Mouse (Mus musculus) MEL (cell line): ENCODE measurements at regions not wholly inside any gene's neighbourhood (a gene's known extent, or its start where the extent isn't known, plus 50 kb on each side); places are given as distances from the start of the nearest gene placed in this dataset.

Experiments used
- CHD2 ChIP-seq: IDR thresholded peaks from 2 replicates; pipeline ENCODE4 v1.6.1; 2011; ENCODE audit warnings: low read length, improper control_type of control experiment
- CTCF ChIP-seq, 3 experiments: IDR thresholded peaks in 2 of 3; conservative IDR thresholded peaks in 1 of 3; 2 replicates each; pipeline ENCODE4 v1.5.1; 2011 to 2012; ENCODE audit warnings: low read length in 3 of 3, low read depth in 2 of 3, mild to moderate bottlenecking in 2 of 3, improper control_type of control experiment in 1 of 3, inconsistent platforms in 1 of 3, mixed read lengths in 1 of 3, moderate library complexity in 1 of 3; ENCODE audit not compliant: control insufficient read depth in 1 of 3, insufficient read depth in 1 of 3, poor library complexity in 1 of 3, severe bottlenecking in 1 of 3
- E2F4 ChIP-seq: IDR thresholded peaks from 2 replicates; pipeline ENCODE4 v1.6.1; 2011; ENCODE audit warnings: low read depth, low read length, improper control_type of control experiment, borderline replicate concordance
- ELF1 ChIP-seq: IDR thresholded peaks from 2 replicates; pipeline ENCODE4 v1.6.1; 2014; ENCODE audit warnings: low read depth, mild to moderate bottlenecking, inconsistent platforms, low read length, improper control_type of control experiment, moderate library complexity
- GATA1 ChIP-seq: IDR thresholded peaks from 2 replicates; pipeline ENCODE4 v1.6.1; 2011; ENCODE audit warnings: low read depth, low read length, improper control_type of control experiment
- KAT2A ChIP-seq: conservative IDR thresholded peaks from 2 replicates; pipeline ENCODE4 v1.6.1; 2012; ENCODE audit warnings: low read depth, low read length, improper control_type of control experiment, inconsistent platforms
- MAX ChIP-seq: IDR thresholded peaks from 2 replicates; pipeline ENCODE4 v1.6.1; 2011; ENCODE audit warnings: low read length, improper control_type of control experiment
- MYC ChIP-seq: IDR thresholded peaks from 2 replicates; pipeline ENCODE4 v1.6.1; 2011; ENCODE audit warnings: low read depth, mild to moderate bottlenecking, low read length, improper control_type of control experiment, moderate library complexity
- POLR2A ChIP-seq, 2 experiments: IDR thresholded peaks; 2 replicates each; pipeline ENCODE4 v1.6.1; 2011 to 2012; ENCODE audit warnings: low read length in 2 of 2, mild to moderate bottlenecking in 2 of 2, control low read depth in 1 of 2, improper control_type of control experiment in 1 of 2, low read depth in 1 of 2, moderate library complexity in 1 of 2; ENCODE audit not compliant: control insufficient read depth in 1 of 2, insufficient read depth in 1 of 2, poor library complexity in 1 of 2
- TAL1 ChIP-seq: IDR thresholded peaks from 2 replicates; pipeline ENCODE4 v1.6.1; 2012; ENCODE audit warnings: mild to moderate bottlenecking, inconsistent platforms, low read length, moderate library complexity, mixed read lengths
- TCF12 ChIP-seq: IDR thresholded peaks from 2 replicates; pipeline ENCODE4 v1.6.1; 2014; ENCODE audit warnings: low read depth, mild to moderate bottlenecking, inconsistent platforms, low read length, improper control_type of control experiment, moderate library complexity
- USF1 ChIP-seq: IDR thresholded peaks from 2 replicates; pipeline ENCODE4 v1.6.1; 2014; ENCODE audit warnings: low read depth, mild to moderate bottlenecking, inconsistent platforms, low read length, improper control_type of control experiment, moderate library complexity

DNA sequence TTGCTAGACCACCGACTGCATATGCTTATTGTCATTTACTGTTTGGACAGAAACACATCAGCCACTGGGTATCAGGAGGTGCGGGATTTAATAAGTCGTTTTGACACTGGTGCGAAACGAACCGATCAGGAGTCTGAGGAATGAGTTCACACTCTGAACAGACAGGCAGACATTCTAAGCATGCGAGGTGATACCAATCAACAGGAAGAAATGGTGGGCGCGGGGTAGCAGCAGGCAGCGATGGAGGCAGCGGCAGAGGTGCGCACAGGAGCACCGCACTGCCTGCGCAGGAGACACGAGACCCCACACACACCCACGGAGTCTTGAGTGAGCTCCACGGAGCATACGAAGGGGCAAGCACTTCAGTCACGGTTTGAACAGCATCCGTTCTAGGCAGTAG is 210.6 kb upstream of the Spred2 start:
- TF ChIP-seq POLR2A (IDR thresholded peaks at IDR 0.05; ENCODE audit: control insufficient read depth in 1 of 2, insufficient read depth in 1 of 2, low read depth in 1 of 2, low read length in 2 of 2, poor library complexity in 1 of 2) (no peak), TAL1 (no peak), MYC (no peak), ELF1 (no peak), USF1 (no peak), KAT2A (no peak), CTCF (IDR thresholded peaks at IDR 0.05 in 2 of 3, conservative IDR thresholded peaks at IDR 0.05 in 1 of 3; ENCODE audit: control insufficient read depth in 1 of 3, insufficient read depth in 1 of 3, low read depth in 2 of 3, low read length in 3 of 3, poor library complexity in 1 of 3, severe bottlenecking in 1 of 3) (no peak), E2F4 (no peak), MAX (no peak), GATA1 (no peak), TCF12 (no peak), CHD2 (no peak)
